Mouse (Mus musculus) embryonic fibroblast, embryonic 13.5 days (primary cell): ENCODE results near the gene Fcer2a.

ENCODE experiments used
- CTCF ChIP-seq: IDR thresholded peaks from 2 replicates; pipeline ENCODE4 v1.5.1; 2011; ENCODE audit warnings: mild to moderate bottlenecking, control low read depth, low read length, moderate library complexity, borderline replicate concordance; ENCODE audit not compliant: insufficient read depth
- POLR2A ChIP-seq: IDR thresholded peaks from 2 replicates; pipeline ENCODE4 v1.6.1; 2011; ENCODE audit warnings: low read depth, mild to moderate bottlenecking, control low read depth, low read length, moderate library complexity

DNA sequence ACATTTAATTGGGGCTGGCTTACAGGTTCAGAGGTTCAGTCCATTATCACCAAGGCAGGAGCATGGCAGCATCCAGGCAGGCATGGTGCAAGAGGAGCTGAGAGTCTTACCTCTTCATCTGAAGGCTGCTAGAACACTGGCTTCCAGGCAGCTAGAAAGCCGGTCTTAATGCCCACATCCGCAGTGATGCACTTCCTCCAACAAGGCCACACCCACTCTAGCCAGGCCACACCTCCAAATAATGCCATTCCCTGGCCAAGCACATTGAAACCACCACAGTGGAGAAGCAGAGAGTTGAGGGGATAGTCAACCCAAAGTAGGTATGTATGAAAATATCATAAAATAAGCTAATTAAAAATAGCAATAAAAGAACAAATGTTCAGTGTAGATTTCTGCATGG is 23.6 kb downstream of the Fcer2a start:
- TF ChIP-seq POLR2A = no peak
- no peak for TF ChIP-seq CTCF
